Mouse (Mus musculus) kidney, adult 18-20 months (tissue): ENCODE results near the gene Prcd.
A peak's percentile ranks its signal among the peaks of the same experiment; 100 is the strongest.
"Not testable (repeated sequence)": the region's sequence is repeated elsewhere in the genome, so short reads cannot be mapped to it uniquely, and the experiment has no call there.

Experiments used
- DNase-seq: peaks from one replicate; pipeline ENCODE4 v3.0.0; 2021

The Prcd gene

GRCm38 (mm10) chr11:116626299-116627071, 26.8 kb upstream of the Prcd start, which contains the start of gene Rhbdf2:
Gene Rhbdf2, minus strand, starts transcription at chr11:116627019.
- no peak for DNase-seq

GRCm38 (mm10) chr11:116627072-116628020, 26.0 kb upstream of the Prcd start:
- peak; percentile 54 for DNase-seq

GRCm38 (mm10) chr11:116628712-116629111, 24.6 kb upstream of the Prcd start:
- peak; percentile 88 for DNase-seq

GRCm38 (mm10) chr11:116629472-116629871, 23.9 kb upstream of the Prcd start:
- DNase-seq = no peak

GRCm38 (mm10) chr11:116630171-116630965, 23.0 kb upstream of the Prcd start:
- no peak for DNase-seq

GRCm38 (mm10) chr11:116632962-116633361, 20.4 kb upstream of the Prcd start:
- no peak for DNase-seq

GRCm38 (mm10) chr11:116636607-116637006, 16.7 kb upstream of the Prcd start:
- DNase-seq = not testable (repeated sequence)

GRCm38 (mm10) chr11:116641168-116641567, 12.2 kb upstream of the Prcd start:
- no peak for DNase-seq

- no peak for DNase-seq
Observed at GRCm38 (mm10) chr11:116641731-116642130, 11.6 kb upstream of the Prcd start.

- DNase-seq = peak; percentile 90
Observed at GRCm38 (mm10) chr11:116642681-116643578, 10.4 kb upstream of the Prcd start.

- DNase-seq = no peak
Observed at GRCm38 (mm10) chr11:116643579-116644224, 9.6 kb upstream of the Prcd start.

- no peak for DNase-seq
Observed at GRCm38 (mm10) chr11:116644225-116645112, 8.9 kb upstream of the Prcd start.

- no peak for DNase-seq
Observed at GRCm38 (mm10) chr11:116645446-116646110, 7.8 kb upstream of the Prcd start.

- DNase-seq = no peak
Observed at GRCm38 (mm10) chr11:116646136-116646535, 7.2 kb upstream of the Prcd start.

GRCm38 (mm10) chr11:116646771-116647170, 6.6 kb upstream of the Prcd start:
- no peak for DNase-seq

GRCm38 (mm10) chr11:116647340-116647991, 5.9 kb upstream of the Prcd start:
- DNase-seq = no peak

GRCm38 (mm10) chr11:116648213-116648921, 5.0 kb upstream of the Prcd start:
- DNase-seq = no peak

- DNase-seq = no peak
Observed at GRCm38 (mm10) chr11:116648976-116649375, 4.4 kb upstream of the Prcd start.
